Mouse (Mus musculus) embryonic facial prominence, embryonic 10.5 days (tissue): ENCODE data around the gene Dydc2. TPM values are rescaled to one million over a fixed set of nuclear protein-coding genes. Genes with fewer than 3 reads are reported as not detected.

ENCODE experiments used
- DNase-seq: peaks from one replicate; pipeline ENCODE4 v3.0.0-alpha.2; 2017; ENCODE audit warnings: low spot score
- H3K27ac ChIP-seq: fragments of 300-500 bp; sonication (generic); replicated peaks from 2 replicates; pipeline ENCODE4 v1.5.1; 2016; ENCODE audit warnings: mild to moderate bottlenecking
- H3K27me3 ChIP-seq: fragments of 300-500 bp; sonication (generic); replicated peaks from 2 replicates; pipeline ENCODE4 v1.6.1; 2016; ENCODE audit warnings: low read depth, mild to moderate bottlenecking; ENCODE audit not compliant: poor library complexity, severe bottlenecking
- H3K36me3 ChIP-seq: fragments of 300-500 bp; sonication (generic); replicated peaks from 2 replicates; pipeline ENCODE4 v1.6.1; 2016; ENCODE audit warnings: mild to moderate bottlenecking, moderate library complexity
- H3K4me1 ChIP-seq: fragments of 300-500 bp; sonication (generic); 2 replicates; pipeline ENCODE4 v1.6.1; 2016
- H3K4me3 ChIP-seq: fragments of 300-500 bp; sonication (generic); 2 replicates; pipeline ENCODE4 v1.5.1; 2016; ENCODE audit warnings: mild to moderate bottlenecking, moderate library complexity
- H3K9me3 ChIP-seq: fragments of 300-500 bp; sonication (generic); 2 replicates; pipeline ENCODE4 v1.6.1; 2016; ENCODE audit warnings: mild to moderate bottlenecking
- WGBS: fragments of 180-500 bp; shearing (Covaris S2); methylation state at CpG from one replicate; pipeline ENCODE4 v1.1.7; 2016; 5-methylcytosine and 5-hydroxymethylcytosine counted together
- polyA plus RNA-seq: library from polyadenylated mRNA; unstranded; fragments of >200 nt; fragmentation: Nextera tagmentation; extraction: Ambion mirVana; gene quantifications from 2 replicates; pipeline ENCODE4 v1.2.1, GENCODE M21; 2016

The Dydc2 gene
- polyA plus RNA-seq, 1 experiment from 2014 or later = not detected

GRCm38 (mm10) chr14:41006899-41007298 is 62.1 kb downstream of the Dydc2 start:
- Histone ChIP-seq H3K4me1 (peaks cover 38% of the 10 kb centered on the region), H3K27me3 (peaks cover 16% of the 10 kb centered on the region), H3K4me3 (no peak overlapping the region), H3K9me3 (no peaks in the 10 kb centered on the region), H3K36me3 (no peaks in the 10 kb centered on the region), H3K27ac (no peak overlapping the region)
- 69% methylated on average over 3 of the region's 3 CpGs for WGBS
- no peak for DNase-seq

DNA sequence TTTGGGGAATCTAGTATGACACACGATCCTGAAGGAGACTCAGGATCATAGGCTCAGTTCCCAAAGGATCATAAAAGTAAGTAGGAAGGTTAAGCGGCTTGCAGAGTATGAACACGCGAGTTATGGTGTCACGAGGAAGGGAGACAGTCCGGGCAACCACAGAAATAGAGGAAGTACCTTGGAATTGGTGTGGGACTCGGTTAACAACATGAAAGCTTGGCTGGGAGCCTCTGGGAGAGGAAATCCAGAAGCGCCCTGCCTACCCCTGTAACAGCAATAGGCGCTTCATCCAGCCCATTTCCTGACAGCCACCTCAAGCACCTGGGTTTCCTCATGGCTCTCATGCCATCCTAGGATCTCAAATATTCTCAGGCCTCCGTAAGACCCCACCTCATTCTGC is 62.7 kb downstream of the Dydc2 start:
- H3K27ac ChIP-seq = no peak overlapping the region
- DNase-seq = no peak
- 88% methylated on average over 10 of the region's 10 CpGs for WGBS
- peaks cover 16% of the 10 kb centered on the region for H3K27me3 ChIP-seq
- H3K4me3 ChIP-seq = no peak overlapping the region
- no peaks in the 10 kb centered on the region for H3K36me3 ChIP-seq
- H3K4me1 ChIP-seq = peaks cover 41% of the 10 kb centered on the region
- no peaks in the 10 kb centered on the region for H3K9me3 ChIP-seq

- WGBS = 85% methylated on average over 9 of the region's 9 CpGs
These were observed 63.3 kb downstream of the Dydc2 start for GRCm38 (mm10) chr14:41005716-41006115.

GRCm38 (mm10) chr14:41004201-41005141 is 64.5 kb downstream of the Dydc2 start:
- 10% methylated on average over 22 of the region's 22 CpGs for WGBS
- peaks cover 16% of the 10 kb centered on the region for H3K27me3 ChIP-seq
- peak; percentile 47 for DNase-seq
- peak overlapping the region; percentile 35 for H3K4me3 ChIP-seq
- H3K9me3 ChIP-seq = no peaks in the 10 kb centered on the region
- H3K27ac ChIP-seq = peak overlapping the region; percentile 75
- peaks cover 53% of the 10 kb centered on the region for H3K4me1 ChIP-seq
- no peaks in the 10 kb centered on the region for H3K36me3 ChIP-seq

More at GRCm38 (mm10) chr14:41005716-41006115, 63.3 kb downstream of the Dydc2 start:
- no peaks in the 10 kb centered on the region for H3K9me3 ChIP-seq
- no peak overlapping the region for H3K4me3 ChIP-seq
- no peak for DNase-seq
- H3K27me3 ChIP-seq = peaks cover 16% of the 10 kb centered on the region
- peaks cover 46% of the 10 kb centered on the region for H3K4me1 ChIP-seq
- no peaks in the 10 kb centered on the region for H3K36me3 ChIP-seq
- H3K27ac ChIP-seq = no peak overlapping the region

- peaks cover 16% of the 10 kb centered on the region for H3K27me3 ChIP-seq
- peaks cover 19% of the 10 kb centered on the region for H3K36me3 ChIP-seq
- no peak overlapping the region for H3K4me3 ChIP-seq
- 84% methylated on average over 5 of the region's 5 CpGs for WGBS
- no peak overlapping the region for H3K27ac ChIP-seq
- DNase-seq = no peak
- H3K9me3 ChIP-seq = no peaks in the 10 kb centered on the region
- peaks cover 38% of the 10 kb centered on the region for H3K4me1 ChIP-seq
These were observed 67.4 kb downstream of the Dydc2 start for GRCm38 (mm10) chr14:41001576-41001975.

GRCm38 (mm10) chr14:41000801-41001200 is 68.2 kb downstream of the Dydc2 start:
- H3K27ac ChIP-seq = no peak overlapping the region
- peaks cover 38% of the 10 kb centered on the region for H3K4me1 ChIP-seq
- 33% methylated on average over 4 of the region's 4 CpGs for WGBS

DNA sequence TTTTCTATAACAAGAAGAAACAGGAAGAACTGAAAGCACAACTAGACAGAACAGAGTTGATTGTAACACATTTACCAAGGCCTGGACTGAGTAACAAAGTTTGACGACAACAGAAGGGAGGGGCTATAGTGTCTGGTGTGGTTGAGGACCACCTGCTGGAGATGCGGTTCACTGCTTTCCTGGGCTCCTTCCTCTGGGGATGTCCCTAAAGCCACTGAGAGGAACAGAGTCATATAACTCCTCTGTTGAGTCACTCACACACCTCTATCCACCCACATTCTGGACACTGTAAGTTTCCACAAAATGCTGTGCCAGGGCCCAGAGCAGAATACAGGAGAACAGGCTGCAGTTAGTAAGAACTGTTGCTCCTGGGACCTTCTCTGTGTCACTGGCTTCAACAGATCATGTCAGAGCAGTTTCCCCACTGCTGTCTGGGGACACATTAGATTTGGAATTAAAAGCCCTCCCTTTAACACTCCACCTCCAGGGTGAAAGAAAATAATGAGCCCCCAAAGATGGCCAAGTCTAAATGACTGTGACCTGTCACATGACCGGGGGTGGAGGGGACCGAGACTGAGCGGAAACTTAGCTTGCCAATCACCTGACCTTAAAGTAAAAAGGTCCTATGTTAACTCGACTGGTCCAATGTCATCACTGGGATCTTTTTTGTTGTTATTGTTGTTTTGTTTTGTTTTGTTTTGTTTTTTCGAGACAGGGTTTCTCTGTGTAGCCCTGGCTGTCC is 68.9 kb downstream of the Dydc2 start:
- no peaks in the 10 kb centered on the region for H3K9me3 ChIP-seq
- H3K27me3 ChIP-seq = peaks cover 16% of the 10 kb centered on the region
- 80% methylated on average over 7 of the region's 7 CpGs for WGBS
- no peak overlapping the region for H3K4me3 ChIP-seq
- no peak for DNase-seq
- peaks cover 22% of the 10 kb centered on the region for H3K36me3 ChIP-seq
- peaks cover 37% of the 10 kb centered on the region for H3K4me1 ChIP-seq
- H3K27ac ChIP-seq = 0 out of 2 replicates have a peak overlapping the region, but pooled peaks have one; percentile 48

More at GRCm38 (mm10) chr14:41000801-41001200, 68.2 kb downstream of the Dydc2 start:
- H3K36me3 ChIP-seq = peaks cover 22% of the 10 kb centered on the region
- peak; percentile 39 for DNase-seq
- no peaks in the 10 kb centered on the region for H3K9me3 ChIP-seq
- no peak overlapping the region for H3K4me3 ChIP-seq
- H3K27me3 ChIP-seq = peaks cover 16% of the 10 kb centered on the region

Other genes with a start within 250 kb of the Dydc2 start
- gene Sh2d4b, start 175.9 kb downstream of the Dydc2 start, polyA plus RNA-seq = 0.40 and 0.57 TPM in 2 replicates
- gene Tspan14, start 102.4 kb downstream of the Dydc2 start, polyA plus RNA-seq = 88.1 and 92.5 TPM in 2 replicates
- 36.6 and 40.1 TPM in 2 replicates for gene Fam213a, start 55.4 kb downstream of the Dydc2 start, polyA plus RNA-seq
- gene Dydc1, start 3.7 kb upstream of the Dydc2 start, polyA plus RNA-seq = not detected in 2 replicates
- gene Mat1a, start 35.8 kb upstream of the Dydc2 start, polyA plus RNA-seq = not detected in 2 replicates
- not detected in 2 replicates for gene Sftpa1, start 62.6 kb upstream of the Dydc2 start, polyA plus RNA-seq
- gene Mbl1, start 82.2 kb upstream of the Dydc2 start, polyA plus RNA-seq = not detected in 2 replicates
- not detected in 2 replicates for gene Sftpd, start 115.9 kb upstream of the Dydc2 start, polyA plus RNA-seq
- gene Gm2832, start 209.6 kb upstream of the Dydc2 start, polyA plus RNA-seq = 0.09 and 0.19 TPM in 2 replicates